Mouse (Mus musculus): ENCODE measurements around the gene Cx3cr1.

DNA sequence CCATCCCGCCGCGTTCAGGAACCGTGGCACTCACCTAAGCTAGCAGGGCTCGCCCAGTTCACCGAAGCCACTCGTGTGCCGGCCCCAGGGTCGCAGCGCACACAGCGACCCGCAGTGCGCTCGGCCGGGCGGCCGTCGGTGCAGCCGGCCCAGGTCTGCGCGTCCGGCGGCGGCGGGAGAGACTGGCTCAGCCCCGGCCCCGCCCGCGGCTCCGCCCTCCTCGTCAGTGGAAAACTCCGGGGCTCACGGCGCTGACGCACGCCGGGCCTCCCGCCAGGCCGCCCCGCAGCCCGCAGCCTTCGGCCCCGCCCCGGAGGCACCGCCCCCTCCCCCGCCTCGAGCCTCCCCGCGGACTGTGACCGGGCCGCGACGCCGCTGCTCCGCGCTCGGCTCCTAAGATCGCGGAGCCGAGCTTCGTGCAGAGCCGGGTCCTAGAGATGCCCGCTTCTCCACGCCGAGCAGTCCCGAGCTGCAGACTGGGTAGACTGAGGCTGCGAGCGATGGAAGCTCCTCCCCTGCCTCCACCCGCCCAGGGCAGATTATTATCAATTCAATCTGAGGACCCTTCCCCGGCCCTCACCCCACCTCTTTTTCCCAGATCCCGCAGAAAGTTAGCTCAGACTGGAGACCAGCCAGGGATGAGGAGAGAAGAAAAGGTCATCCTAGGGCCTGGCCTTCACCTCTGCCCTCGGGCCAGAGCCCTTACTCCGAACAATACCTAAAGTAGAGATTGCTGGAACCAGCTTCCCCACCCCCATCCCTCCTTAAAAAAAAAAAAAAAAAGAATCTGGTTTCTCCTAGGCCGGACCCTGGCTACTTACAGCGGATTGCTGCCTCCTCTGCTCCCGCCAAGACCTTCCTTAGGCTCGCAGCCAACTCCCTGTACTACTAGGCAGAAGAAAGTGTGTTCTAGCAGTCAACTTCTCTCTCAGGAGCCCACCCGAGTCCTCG is 85.8 kb downstream of the Cx3cr1 start:
- no peak for TF ChIP-seq CTCF (IDR thresholded peaks at IDR 0.05; ENCODE audit: low read depth, low read length)
- TF ChIP-seq EP300 (IDR thresholded peaks at IDR 0.05; ENCODE audit: insufficient read depth, low read depth, low read length): peak; percentile 48; the same call in 1 of the 2 replicates
